Mouse (Mus musculus) embryonic facial prominence, embryonic 14.5 days (tissue): ENCODE data around the gene Cys1. TPM values are rescaled to one million over a fixed set of nuclear protein-coding genes. Genes with fewer than 3 reads are reported as not detected.

Experiments
- ATAC-seq: fragments of 200-750 bp; cut with Nextera tagmentation; 2 replicates; pipeline ENCODE4 v1.8.0; 2017; ENCODE audit warnings: low read depth, moderate number of reproducible peaks, moderate TSS enrichment
- DNase-seq: peaks from one replicate; pipeline ENCODE4 v3.0.0-alpha.2; 2015; ENCODE audit warnings: low spot score
- H3K27ac ChIP-seq: fragments of 300-500 bp; sonication (generic); replicated peaks from 2 replicates; pipeline ENCODE4 v1.5.1; 2014; ENCODE audit warnings: low read depth, mild to moderate bottlenecking, low read length, moderate library complexity
- H3K27me3 ChIP-seq: fragments of 300-500 bp; sonication (generic); replicated peaks from 2 replicates; pipeline ENCODE4 v1.6.1; 2014; ENCODE audit warnings: low read length; ENCODE audit not compliant: control insufficient read depth, insufficient read depth
- H3K36me3 ChIP-seq: fragments of 300-500 bp; sonication (generic); 2 replicates; pipeline ENCODE4 v1.6.1; 2014; ENCODE audit warnings: low read length, mixed read lengths; ENCODE audit not compliant: control insufficient read depth, insufficient read depth
- H3K4me1 ChIP-seq: fragments of 300-500 bp; sonication (generic); 2 replicates; pipeline ENCODE4 v1.6.1; 2014; ENCODE audit warnings: antibody characterized with exemption, low read length; ENCODE audit not compliant: control insufficient read depth, insufficient read depth
- H3K4me2 ChIP-seq: fragments of 300-500 bp; sonication (generic); 2 replicates; pipeline ENCODE4 v1.6.1; 2014; ENCODE audit warnings: low read depth, mild to moderate bottlenecking, low read length, moderate library complexity, mixed read lengths
- H3K4me3 ChIP-seq: fragments of 300-500 bp; sonication (generic); 2 replicates; pipeline ENCODE4 v1.5.1; 2014; ENCODE audit warnings: low read depth, mild to moderate bottlenecking, low read length
- H3K9ac ChIP-seq: fragments of 300-500 bp; sonication (generic); 2 replicates; pipeline ENCODE4 v1.6.1; 2014; ENCODE audit warnings: low read depth, mild to moderate bottlenecking, low read length, moderate library complexity, mixed read lengths
- H3K9me3 ChIP-seq: fragments of 300-500 bp; sonication (generic); 2 replicates; pipeline ENCODE4 v1.6.1; 2016; ENCODE audit warnings: low read length; ENCODE audit not compliant: control insufficient read depth
- WGBS: fragments of 180-500 bp; shearing (Covaris S2); extraction: QIAGEN DNeasy Blood & Tissue Kit; methylation state at CpG from one replicate; pipeline ENCODE4 v1.1.7; 2014; 5-methylcytosine and 5-hydroxymethylcytosine counted together
- polyA plus RNA-seq: library from polyadenylated mRNA; unstranded; fragments of >200 nt; fragmentation: Nextera tagmentation; extraction: Ambion mirVana; gene quantifications from 2 replicates; pipeline ENCODE4 v1.2.1, GENCODE M21; 2014

Cys1 gene
- polyA plus RNA-seq, 1 experiment from 2014 or later, result 6.1 TPM

- Histone ChIP-seq H3K27ac (no peak overlapping the region), H3K4me3 (no peak overlapping the region), H3K27me3 (no peaks in the 10 kb centered on the region), H3K36me3 (peaks cover 75% of the 10 kb centered on the region), H3K9ac (no peak overlapping the region), H3K4me2 (no peak overlapping the region), H3K4me1 (no peaks in the 10 kb centered on the region; the same call in 1 of the 2 replicates), H3K9me3 (no peaks in the 10 kb centered on the region)
- 95% methylated on average over 4 of the region's 4 CpGs for WGBS
- ATAC-seq (no peak), DNase-seq (no peak)
Observed at GRCm38 (mm10) chr12:24658998-24659397, 22.6 kb downstream of the Cys1 start.

- Histone ChIP-seq H3K36me3 (peaks cover 66% of the 10 kb centered on the region), H3K4me2 (peak overlapping the region; percentile 11; the same call in 1 of the 2 replicates), H3K9ac (peak overlapping the region; percentile 39; the same call in 1 of the 2 replicates), H3K4me1 (peaks cover 12% of the 10 kb centered on the region), H3K27me3 (no peaks in the 10 kb centered on the region), H3K9me3 (no peaks in the 10 kb centered on the region), H3K27ac (no peak overlapping the region), H3K4me3 (no peak overlapping the region)
- DNase-seq (no peak), ATAC-seq (no peak)
- 53% methylated on average over 3 of the region's 3 CpGs for WGBS
Observed at GRCm38 (mm10) chr12:24656436-24656835, 25.2 kb downstream of the Cys1 start.

- H3K36me3 ChIP-seq, result peaks cover 51% of the 10 kb centered on the region
- H3K9me3 ChIP-seq, result no peaks in the 10 kb centered on the region
- no peak for ATAC-seq
- no peaks in the 10 kb centered on the region for H3K27me3 ChIP-seq
- H3K4me2 ChIP-seq, result no peak overlapping the region
- 81% methylated on average over 16 of the region's 16 CpGs for WGBS
- H3K9ac ChIP-seq, result no peak overlapping the region
- no peak overlapping the region for H3K4me3 ChIP-seq
- DNase-seq, result no peak
- peaks cover 16% of the 10 kb centered on the region for H3K4me1 ChIP-seq
- no peak overlapping the region for H3K27ac ChIP-seq
Observed at GRCm38 (mm10) chr12:24654065-24654862, 27.3 kb downstream of the Cys1 start.

GRCm38 (mm10) chr12:24651642-24652342 lies 29.8 kb downstream of the Cys1 start:
- H3K4me1 ChIP-seq, result peaks cover 16% of the 10 kb centered on the region
- peak overlapping the region; percentile 97 for H3K9ac ChIP-seq
- DNase-seq, result peak; percentile 96
- no peaks in the 10 kb centered on the region for H3K27me3 ChIP-seq
- H3K4me2 ChIP-seq, result peak overlapping the region; percentile 72
- H3K9me3 ChIP-seq, result no peaks in the 10 kb centered on the region
- H3K36me3 ChIP-seq, result peaks cover 32% of the 10 kb centered on the region
- peak overlapping the region; percentile 96 for H3K27ac ChIP-seq
- WGBS, result 2% methylated on average over 25 of the region's 36 CpGs
- H3K4me3 ChIP-seq, result peak overlapping the region; percentile 98
- peak; percentile 83 for ATAC-seq

- 4% methylated on average over 15 of the region's 68 CpGs for WGBS
- ATAC-seq (peak; percentile 95), DNase-seq (peak; percentile 97)
- Histone ChIP-seq H3K36me3 (peaks cover 26% of the 10 kb centered on the region), H3K27ac (peak within 1 kb of the TSS; percentile 96), H3K9me3 (no peaks in the 10 kb centered on the region), H3K4me1 (peaks cover 16% of the 10 kb centered on the region), H3K27me3 (no peaks in the 10 kb centered on the region), H3K4me3 (peak within 1 kb of the TSS; percentile 98), H3K9ac (peak within 1 kb of the TSS; percentile 97), H3K4me2 (peak within 1 kb of the TSS; percentile 72)
Observed at GRCm38 (mm10) chr12:24651063-24651557, 30.5 kb downstream of the Cys1 start, which contains the start of gene Klf11. Klf11 (plus strand) TSS chr12:24651274.

- Histone ChIP-seq H3K27ac (peak overlapping the region; percentile 96), H3K4me3 (peak overlapping the region; percentile 98), H3K27me3 (no peaks in the 10 kb centered on the region), H3K9ac (peak overlapping the region; percentile 70), H3K36me3 (peaks cover 20% of the 10 kb centered on the region), H3K9me3 (no peaks in the 10 kb centered on the region), H3K4me1 (peaks cover 16% of the 10 kb centered on the region), H3K4me2 (peak overlapping the region; percentile 72)
- ATAC-seq, result no peak; the same call in 1 of the 2 replicates
- no peak for DNase-seq
- 4% methylated on average over 16 of the region's 22 CpGs for WGBS
Observed at GRCm38 (mm10) chr12:24650415-24651062, 31.1 kb downstream of the Cys1 start.

- Histone ChIP-seq H3K9me3 (no peaks in the 10 kb centered on the region), H3K4me1 (peaks cover 16% of the 10 kb centered on the region), H3K36me3 (no peaks in the 10 kb centered on the region), H3K4me2 (no peak overlapping the region), H3K9ac (no peak overlapping the region), H3K27me3 (no peaks in the 10 kb centered on the region), H3K27ac (no peak overlapping the region), H3K4me3 (no peak overlapping the region)
- DNase-seq, result no peak
- 71% methylated on average over 1 of the region's 1 CpGs for WGBS
- ATAC-seq, result no peak
Observed at GRCm38 (mm10) chr12:24648094-24648493, 33.5 kb downstream of the Cys1 start.

GRCm38 (mm10) chr12:24645901-24646300 lies 35.7 kb downstream of the Cys1 start:
- no peak overlapping the region for H3K4me2 ChIP-seq
- DNase-seq, result no peak
- WGBS, result 82% methylated on average over 6 of the region's 6 CpGs

More at GRCm38 (mm10) chr12:24645901-24646300, 35.7 kb downstream of the Cys1 start:
- peaks cover 5% of the 10 kb centered on the region; the same call in 1 of the 2 replicates for H3K4me1 ChIP-seq
- H3K27ac ChIP-seq, result no peak overlapping the region
- H3K27me3 ChIP-seq, result no peaks in the 10 kb centered on the region
- no peak overlapping the region for H3K9ac ChIP-seq
- H3K36me3 ChIP-seq, result no peaks in the 10 kb centered on the region
- no peak overlapping the region for H3K4me3 ChIP-seq
- no peaks in the 10 kb centered on the region for H3K9me3 ChIP-seq
- ATAC-seq, result no peak
